Mouse (Mus musculus) MEL (cell line): ENCODE measurements at regions not wholly inside any gene's neighbourhood (a gene's known extent, or its start where the extent isn't known, plus 50 kb on each side); places are given as distances from the start of the nearest gene placed in this dataset.

Source experiments
- CTCF ChIP-seq, 3 experiments: IDR thresholded peaks in 2 of 3; conservative IDR thresholded peaks in 1 of 3; 2 replicates each; pipeline ENCODE4 v1.5.1; 2011 to 2012; ENCODE audit warnings: low read length in 3 of 3, low read depth in 2 of 3, mild to moderate bottlenecking in 2 of 3, improper control_type of control experiment in 1 of 3, inconsistent platforms in 1 of 3, mixed read lengths in 1 of 3, moderate library complexity in 1 of 3; ENCODE audit not compliant: control insufficient read depth in 1 of 3, insufficient read depth in 1 of 3, poor library complexity in 1 of 3, severe bottlenecking in 1 of 3
- MAFK ChIP-seq: IDR thresholded peaks from 2 replicates; pipeline ENCODE4 v1.6.1; 2011; ENCODE audit warnings: low read depth, mild to moderate bottlenecking, low read length, improper control_type of control experiment, borderline replicate concordance
- MYC ChIP-seq: IDR thresholded peaks from 2 replicates; pipeline ENCODE4 v1.6.1; 2011; ENCODE audit warnings: low read depth, mild to moderate bottlenecking, low read length, improper control_type of control experiment, moderate library complexity
- POLR2A ChIP-seq, 2 experiments: IDR thresholded peaks; 2 replicates each; pipeline ENCODE4 v1.6.1; 2011 to 2012; ENCODE audit warnings: low read length in 2 of 2, mild to moderate bottlenecking in 2 of 2, control low read depth in 1 of 2, improper control_type of control experiment in 1 of 2, low read depth in 1 of 2, moderate library complexity in 1 of 2; ENCODE audit not compliant: control insufficient read depth in 1 of 2, insufficient read depth in 1 of 2, poor library complexity in 1 of 2
- USF1 ChIP-seq: IDR thresholded peaks from 2 replicates; pipeline ENCODE4 v1.6.1; 2014; ENCODE audit warnings: low read depth, mild to moderate bottlenecking, inconsistent platforms, low read length, improper control_type of control experiment, moderate library complexity
- ZMIZ1 ChIP-seq: IDR thresholded peaks from 2 replicates; pipeline ENCODE4 v1.6.1; 2012; ENCODE audit warnings: low read depth, mild to moderate bottlenecking, inconsistent platforms, low read length, improper control_type of control experiment, moderate library complexity

DNA sequence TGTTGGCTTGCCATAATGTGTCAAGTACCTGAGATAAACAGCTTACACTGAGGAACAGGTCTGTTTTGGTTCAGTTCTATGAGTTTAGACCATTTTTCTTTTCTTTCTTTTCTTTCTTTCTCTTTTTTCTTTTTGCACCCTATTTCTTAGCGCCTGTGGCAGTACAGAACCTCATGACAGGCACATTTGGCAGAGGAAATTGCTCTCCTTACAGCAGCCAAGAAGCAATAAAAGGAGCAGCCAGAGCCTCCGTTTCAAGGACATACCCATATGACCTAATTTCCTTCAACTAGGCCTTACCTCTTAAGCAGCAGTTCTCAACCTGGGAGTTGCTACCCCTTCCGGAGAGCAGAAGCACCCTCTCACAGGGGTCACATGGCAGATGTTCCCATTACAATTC, 173.9 kb upstream of the Clec14a start:
- TF ChIP-seq CTCF (IDR thresholded peaks at IDR 0.05 in 2 of 3, conservative IDR thresholded peaks at IDR 0.05 in 1 of 3; ENCODE audit: control insufficient read depth in 1 of 3, insufficient read depth in 1 of 3, low read depth in 2 of 3, low read length in 3 of 3, poor library complexity in 1 of 3, severe bottlenecking in 1 of 3) (no peak), POLR2A (IDR thresholded peaks at IDR 0.05; ENCODE audit: control insufficient read depth in 1 of 2, insufficient read depth in 1 of 2, low read depth in 1 of 2, low read length in 2 of 2, poor library complexity in 1 of 2) (no peak), USF1 (no peak), ZMIZ1 (no peak), MYC (no peak), MAFK (no peak)
